Mouse (Mus musculus) heart, embryonic 12.5 days (tissue): ENCODE measurements around the gene Dusp5. TPM values are rescaled to one million over a fixed set of nuclear protein-coding genes. Genes with fewer than 3 reads are reported as not detected.
A peak's percentile ranks its signal among the peaks of the same experiment; 100 is the strongest.

Experiments used
- ATAC-seq: fragments of 200-750 bp; cut with Nextera tagmentation; 2 replicates; pipeline ENCODE4 v1.8.0; 2017; ENCODE audit warnings: moderate TSS enrichment, moderate library complexity; ENCODE audit not compliant: insufficient number of reproducible peaks, low FRiP score
- H3K27ac ChIP-seq: fragments of 300-500 bp; sonication (generic); 2 replicates; pipeline ENCODE4 v1.5.1; 2016; ENCODE audit warnings: mild to moderate bottlenecking, moderate library complexity; ENCODE audit not compliant: poor library complexity, severe bottlenecking
- H3K27me3 ChIP-seq: fragments of 300-500 bp; sonication (generic); replicated peaks from 2 replicates; pipeline ENCODE4 v1.6.1; 2016; ENCODE audit warnings: mild to moderate bottlenecking, moderate library complexity
- H3K36me3 ChIP-seq: fragments of 300-500 bp; sonication (generic); 2 replicates; pipeline ENCODE4 v1.6.1; 2016; ENCODE audit warnings: mild to moderate bottlenecking, moderate library complexity
- H3K4me1 ChIP-seq: fragments of 300-500 bp; sonication (generic); replicated peaks from 2 replicates; pipeline ENCODE4 v1.6.1; 2016; ENCODE audit warnings: mild to moderate bottlenecking
- H3K4me2 ChIP-seq: fragments of 300-500 bp; sonication (generic); 2 replicates; pipeline ENCODE4 v1.6.1; 2016; ENCODE audit warnings: mild to moderate bottlenecking, moderate library complexity
- H3K4me3 ChIP-seq: fragments of 300-500 bp; sonication (generic); 2 replicates; pipeline ENCODE4 v1.5.1; 2016; ENCODE audit warnings: mild to moderate bottlenecking
- H3K9ac ChIP-seq: fragments of 300-500 bp; sonication (generic); 2 replicates; pipeline ENCODE4 v1.6.1; 2016; ENCODE audit warnings: mild to moderate bottlenecking, moderate library complexity
- H3K9me3 ChIP-seq: fragments of 300-500 bp; sonication (generic); replicated peaks from 2 replicates; pipeline ENCODE4 v1.6.1; 2016; ENCODE audit warnings: mild to moderate bottlenecking, moderate library complexity
- WGBS: fragments of 180-500 bp; shearing (Covaris S2); methylation state at CpG from one replicate; pipeline ENCODE4 v1.1.7; 2016; 5-methylcytosine and 5-hydroxymethylcytosine counted together
- polyA plus RNA-seq: library from polyadenylated mRNA; unstranded; fragments of >200 nt; fragmentation: Nextera tagmentation; extraction: Ambion mirVana; gene quantifications from 2 replicates; pipeline ENCODE4 v1.2.1, GENCODE M21; 2016

Dusp5 gene
- polyA plus RNA-seq, result 12.4 and 14.3 TPM in 2 replicates

GRCm38 (mm10) chr19:53528752-53529454 lies at the start of gene Dusp5:
Gene Dusp5, plus strand, starts transcription at chr19:53529109.
- H3K9me3 ChIP-seq, result no peaks in the 10 kb centered on the region
- H3K27ac ChIP-seq, result peak within 1 kb of the TSS; percentile 85
- H3K4me1 ChIP-seq, result peaks cover 47% of the 10 kb centered on the region
- peaks cover 2% of the 10 kb centered on the region; the same call in 1 of the 2 replicates for H3K36me3 ChIP-seq
- H3K9ac ChIP-seq, result peak within 1 kb of the TSS; percentile 83
- no peaks in the 10 kb centered on the region for H3K27me3 ChIP-seq
- WGBS, result under 1% methylated on average over 84 of the region's 84 CpGs
- peak within 1 kb of the TSS; percentile 96 for H3K4me2 ChIP-seq
- peak; percentile 92 for ATAC-seq
- peak within 1 kb of the TSS; percentile 76 for H3K4me3 ChIP-seq

- Histone ChIP-seq H3K4me3 (no peak overlapping the region), H3K9ac (no peak overlapping the region), H3K4me2 (no peak overlapping the region), H3K9me3 (no peaks in the 10 kb centered on the region), H3K27me3 (no peaks in the 10 kb centered on the region; the same call in 1 of the 2 replicates), H3K27ac (no peak overlapping the region), H3K4me1 (peaks cover 37% of the 10 kb centered on the region), H3K36me3 (no peaks in the 10 kb centered on the region)
- WGBS, result 76% methylated on average over 8 of the region's 8 CpGs
- no peak for ATAC-seq
Observed at GRCm38 (mm10) chr19:53479590-53479989, 49.3 kb upstream of the Dusp5 start.

- H3K36me3 ChIP-seq, result no peaks in the 10 kb centered on the region
- 56% methylated on average over 6 of the region's 6 CpGs for WGBS
- no peak overlapping the region for H3K4me3 ChIP-seq
- no peak for ATAC-seq
- no peak overlapping the region for H3K27ac ChIP-seq
- H3K4me2 ChIP-seq, result no peak overlapping the region
- H3K27me3 ChIP-seq, result no peaks in the 10 kb centered on the region
- H3K4me1 ChIP-seq, result peaks cover 35% of the 10 kb centered on the region
- H3K9ac ChIP-seq, result no peak overlapping the region
- no peaks in the 10 kb centered on the region for H3K9me3 ChIP-seq
Observed at GRCm38 (mm10) chr19:53482093-53482492, 46.8 kb upstream of the Dusp5 start.

- 50% methylated on average over 5 of the region's 5 CpGs for WGBS
- Histone ChIP-seq H3K4me2 (no peak overlapping the region), H3K9ac (no peak overlapping the region), H3K36me3 (no peaks in the 10 kb centered on the region), H3K4me3 (no peak overlapping the region), H3K9me3 (no peaks in the 10 kb centered on the region), H3K4me1 (peaks cover 35% of the 10 kb centered on the region), H3K27ac (no peak overlapping the region), H3K27me3 (no peaks in the 10 kb centered on the region)
- 0 out of 2 replicates have a peak, but pooled peaks have one; percentile 27 for ATAC-seq
Observed at GRCm38 (mm10) chr19:53482527-53482926, 46.4 kb upstream of the Dusp5 start.

- ATAC-seq, result no peak
- Histone ChIP-seq H3K9ac (no peak overlapping the region), H3K4me2 (no peak overlapping the region), H3K36me3 (no peaks in the 10 kb centered on the region), H3K27ac (no peak overlapping the region), H3K27me3 (no peaks in the 10 kb centered on the region), H3K4me3 (no peak overlapping the region), H3K4me1 (peaks cover 35% of the 10 kb centered on the region), H3K9me3 (no peaks in the 10 kb centered on the region)
- WGBS, result 80% methylated on average over 8 of the region's 8 CpGs
Observed at GRCm38 (mm10) chr19:53483984-53484383, 44.9 kb upstream of the Dusp5 start.

- no peak overlapping the region for H3K9ac ChIP-seq
- H3K9me3 ChIP-seq, result no peaks in the 10 kb centered on the region
- peaks cover 35% of the 10 kb centered on the region for H3K4me1 ChIP-seq
- H3K4me2 ChIP-seq, result no peak overlapping the region
- no peak overlapping the region for H3K4me3 ChIP-seq
- no peaks in the 10 kb centered on the region for H3K36me3 ChIP-seq
- no peaks in the 10 kb centered on the region for H3K27me3 ChIP-seq
- ATAC-seq, result no peak
- 68% methylated on average over 3 of the region's 3 CpGs for WGBS
- no peak overlapping the region for H3K27ac ChIP-seq
Observed at GRCm38 (mm10) chr19:53484918-53485317, 44.0 kb upstream of the Dusp5 start.

- H3K4me3 ChIP-seq, result no peak overlapping the region
- H3K4me2 ChIP-seq, result no peak overlapping the region
- no peaks in the 10 kb centered on the region for H3K27me3 ChIP-seq
- no peak overlapping the region for H3K9ac ChIP-seq
- no peaks in the 10 kb centered on the region for H3K9me3 ChIP-seq
- WGBS, result 73% methylated on average over 12 of the region's 12 CpGs
- H3K4me1 ChIP-seq, result peaks cover 31% of the 10 kb centered on the region
- H3K27ac ChIP-seq, result no peak overlapping the region
- H3K36me3 ChIP-seq, result no peaks in the 10 kb centered on the region
- no peak for ATAC-seq
Observed at GRCm38 (mm10) chr19:53489187-53489586, 39.7 kb upstream of the Dusp5 start.

- no peak for ATAC-seq
- WGBS, result 85% methylated on average over 1 of the region's 1 CpGs
- no peaks in the 10 kb centered on the region for H3K36me3 ChIP-seq
Observed at GRCm38 (mm10) chr19:53489910-53490309, 39.0 kb upstream of the Dusp5 start.

GRCm38 (mm10) chr19:53490898-53491297 lies 38.0 kb upstream of the Dusp5 start:
- no peaks in the 10 kb centered on the region for H3K36me3 ChIP-seq
- no peak overlapping the region for H3K4me2 ChIP-seq
- H3K9me3 ChIP-seq, result no peaks in the 10 kb centered on the region
- H3K4me3 ChIP-seq, result no peak overlapping the region
- H3K27me3 ChIP-seq, result no peaks in the 10 kb centered on the region
- H3K9ac ChIP-seq, result no peak overlapping the region
- WGBS, result 72% methylated on average over 8 of the region's 8 CpGs
- no peak for ATAC-seq
- peaks cover 26% of the 10 kb centered on the region for H3K4me1 ChIP-seq
- H3K27ac ChIP-seq, result no peak overlapping the region

More at GRCm38 (mm10) chr19:53489910-53490309, 39.0 kb upstream of the Dusp5 start:
- H3K9me3 ChIP-seq, result no peaks in the 10 kb centered on the region
- peaks cover 27% of the 10 kb centered on the region for H3K4me1 ChIP-seq
- no peak overlapping the region for H3K4me2 ChIP-seq
- no peak overlapping the region for H3K27ac ChIP-seq
- H3K4me3 ChIP-seq, result no peak overlapping the region
- no peaks in the 10 kb centered on the region for H3K27me3 ChIP-seq
- no peak overlapping the region for H3K9ac ChIP-seq

- no peak for ATAC-seq
- H3K4me2 ChIP-seq, result no peak overlapping the region
- no peak overlapping the region for H3K9ac ChIP-seq
- H3K27ac ChIP-seq, result no peak overlapping the region
- H3K4me1 ChIP-seq, result peaks cover 26% of the 10 kb centered on the region
- 43% methylated on average over 4 of the region's 4 CpGs for WGBS
- H3K36me3 ChIP-seq, result no peaks in the 10 kb centered on the region
- H3K27me3 ChIP-seq, result no peaks in the 10 kb centered on the region
- no peak overlapping the region for H3K4me3 ChIP-seq
- H3K9me3 ChIP-seq, result no peaks in the 10 kb centered on the region
Observed at GRCm38 (mm10) chr19:53492528-53492927, 36.4 kb upstream of the Dusp5 start.

GRCm38 (mm10) chr19:53493866-53494265 lies 35.0 kb upstream of the Dusp5 start:
- Histone ChIP-seq H3K4me2 (no peak overlapping the region), H3K27ac (peak overlapping the region; percentile 63), H3K27me3 (no peaks in the 10 kb centered on the region), H3K9me3 (no peaks in the 10 kb centered on the region), H3K4me1 (peaks cover 26% of the 10 kb centered on the region), H3K9ac (no peak overlapping the region), H3K36me3 (no peaks in the 10 kb centered on the region), H3K4me3 (no peak overlapping the region)
- 39% methylated on average over 5 of the region's 5 CpGs for WGBS
- ATAC-seq, result no peak

GRCm38 (mm10) chr19:53497910-53498309 lies 31.0 kb upstream of the Dusp5 start:
- Histone ChIP-seq H3K9me3 (no peaks in the 10 kb centered on the region), H3K4me3 (no peak overlapping the region), H3K27me3 (no peaks in the 10 kb centered on the region), H3K36me3 (no peaks in the 10 kb centered on the region), H3K9ac (no peak overlapping the region), H3K4me1 (peaks cover 27% of the 10 kb centered on the region), H3K27ac (no peak overlapping the region), H3K4me2 (no peak overlapping the region)
- 65% methylated on average over 3 of the region's 3 CpGs for WGBS
- no peak for ATAC-seq
